Mouse (Mus musculus): ENCODE results near the gene Oaz1. TPM values are rescaled to one million over a fixed set of nuclear protein-coding genes. Genes with fewer than 3 reads are reported as not detected.

Oaz1 gene
- polyA plus RNA-seq, 1 experiment from 2014 or later: 1,867 TPM

DNA sequence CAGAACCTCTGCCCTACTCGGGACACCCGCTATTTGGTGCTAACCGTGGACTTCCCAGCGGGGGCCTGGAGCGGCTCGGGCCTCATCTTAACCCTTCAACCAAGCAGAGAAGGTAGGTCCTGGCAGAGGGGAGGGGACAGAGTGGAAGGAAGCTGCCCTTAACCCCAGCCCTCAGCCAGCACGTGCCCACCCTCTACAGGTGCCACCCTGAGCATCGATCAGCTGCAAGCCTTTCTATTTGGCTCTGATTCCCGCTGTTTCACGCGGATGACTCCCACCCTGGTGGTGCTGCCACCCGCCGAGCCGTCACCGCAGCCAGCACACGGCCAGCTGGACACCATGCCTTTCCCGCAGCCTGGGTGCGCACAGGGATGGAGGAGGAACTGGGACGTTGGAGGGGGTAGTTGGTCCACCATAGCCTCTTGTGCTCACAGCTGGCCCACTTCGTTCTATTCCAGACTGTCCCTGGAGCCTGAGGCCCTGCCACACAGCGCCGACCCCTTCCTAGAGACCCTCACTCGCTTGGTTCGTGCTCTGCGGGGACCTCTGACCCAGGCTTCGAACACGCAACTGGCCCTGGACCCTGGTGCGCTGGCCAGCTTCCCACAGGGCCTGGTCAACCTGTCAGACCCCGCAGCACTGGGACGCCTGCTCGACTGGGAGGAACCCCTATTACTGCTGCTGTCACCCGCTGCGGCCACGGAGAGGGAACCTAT, 20.0 kb upstream of the Oaz1 start:
- 42% methylated on average over 33 of the region's 34 CpGs for WGBS
- peaks cover 38% of the 10 kb centered on the region for H3K4me1 ChIP-seq (ENCODE audit: control insufficient read depth, insufficient read depth, low read length)
- H3K4me3 ChIP-seq (ENCODE audit: low read length): peak overlapping the region; percentile 49
- H3K9me3 ChIP-seq (ENCODE audit: control insufficient read depth, low read length): no peaks in the 10 kb centered on the region
- peak overlapping the region; percentile 96 for H3K4me2 ChIP-seq (replicated peaks; ENCODE audit: low read depth, low read length)
- H3K9ac ChIP-seq (ENCODE audit: low read depth, low read length): peak overlapping the region; percentile 73; the same call in 1 of the 2 replicates
- peak overlapping the region; percentile 76 for H3K27ac ChIP-seq (ENCODE audit: low read depth, low read length)
- peaks cover 14% of the 10 kb centered on the region for H3K27me3 ChIP-seq (ENCODE audit: control insufficient read depth, insufficient read depth, low read length)
- H3K36me3 ChIP-seq (ENCODE audit: control insufficient read depth, insufficient read depth, low read length): peaks cover 34% of the 10 kb centered on the region
- 0 out of 2 replicates have a peak, but pooled peaks have one; percentile 0 for ATAC-seq (ENCODE audit: low FRiP score, low TSS enrichment)

DNA sequence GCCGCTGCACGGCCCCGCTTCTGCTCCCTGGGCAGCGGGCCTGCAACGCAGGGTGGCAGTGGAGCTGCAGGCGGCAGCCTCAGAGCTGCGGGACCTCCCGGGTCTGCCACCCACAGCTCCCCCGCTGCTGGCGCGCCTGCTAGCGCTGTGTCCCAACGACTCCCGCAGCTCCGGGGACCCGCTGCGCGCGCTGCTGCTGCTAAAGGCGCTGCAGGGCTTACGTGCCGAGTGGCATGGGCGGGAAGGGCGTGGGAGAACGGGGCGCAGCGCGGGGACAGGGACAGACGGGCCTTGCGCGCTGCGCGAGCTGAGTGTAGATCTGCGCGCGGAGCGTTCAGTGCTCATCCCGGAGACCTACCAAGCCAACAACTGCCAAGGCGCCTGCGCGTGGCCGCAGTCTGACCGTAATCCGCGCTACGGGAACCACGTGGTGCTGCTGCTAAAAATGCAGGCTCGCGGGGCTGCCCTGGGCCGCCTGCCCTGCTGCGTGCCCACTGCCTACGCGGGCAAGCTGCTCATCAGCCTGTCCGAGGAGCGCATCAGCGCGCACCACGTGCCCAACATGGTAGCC, 19.3 kb upstream of the Oaz1 start:
- Histone ChIP-seq H3K4me1 (ENCODE audit: control insufficient read depth, insufficient read depth, low read length) (peaks cover 40% of the 10 kb centered on the region), H3K9me3 (ENCODE audit: control insufficient read depth, low read length) (no peaks in the 10 kb centered on the region), H3K27ac (ENCODE audit: low read depth, low read length) (peak overlapping the region; percentile 76), H3K4me3 (ENCODE audit: low read length) (peak overlapping the region; percentile 49), H3K36me3 (ENCODE audit: control insufficient read depth, insufficient read depth, low read length) (peaks cover 28% of the 10 kb centered on the region), H3K9ac (ENCODE audit: low read depth, low read length) (peak overlapping the region; percentile 73), H3K27me3 (ENCODE audit: control insufficient read depth, insufficient read depth, low read length) (peaks cover 14% of the 10 kb centered on the region), H3K4me2 (replicated peaks; ENCODE audit: low read depth, low read length) (peak overlapping the region; percentile 96)
- 1% methylated on average over 57 of the region's 58 CpGs for WGBS
- ATAC-seq (ENCODE audit: low FRiP score, low TSS enrichment): peak; percentile 48

DNA sequence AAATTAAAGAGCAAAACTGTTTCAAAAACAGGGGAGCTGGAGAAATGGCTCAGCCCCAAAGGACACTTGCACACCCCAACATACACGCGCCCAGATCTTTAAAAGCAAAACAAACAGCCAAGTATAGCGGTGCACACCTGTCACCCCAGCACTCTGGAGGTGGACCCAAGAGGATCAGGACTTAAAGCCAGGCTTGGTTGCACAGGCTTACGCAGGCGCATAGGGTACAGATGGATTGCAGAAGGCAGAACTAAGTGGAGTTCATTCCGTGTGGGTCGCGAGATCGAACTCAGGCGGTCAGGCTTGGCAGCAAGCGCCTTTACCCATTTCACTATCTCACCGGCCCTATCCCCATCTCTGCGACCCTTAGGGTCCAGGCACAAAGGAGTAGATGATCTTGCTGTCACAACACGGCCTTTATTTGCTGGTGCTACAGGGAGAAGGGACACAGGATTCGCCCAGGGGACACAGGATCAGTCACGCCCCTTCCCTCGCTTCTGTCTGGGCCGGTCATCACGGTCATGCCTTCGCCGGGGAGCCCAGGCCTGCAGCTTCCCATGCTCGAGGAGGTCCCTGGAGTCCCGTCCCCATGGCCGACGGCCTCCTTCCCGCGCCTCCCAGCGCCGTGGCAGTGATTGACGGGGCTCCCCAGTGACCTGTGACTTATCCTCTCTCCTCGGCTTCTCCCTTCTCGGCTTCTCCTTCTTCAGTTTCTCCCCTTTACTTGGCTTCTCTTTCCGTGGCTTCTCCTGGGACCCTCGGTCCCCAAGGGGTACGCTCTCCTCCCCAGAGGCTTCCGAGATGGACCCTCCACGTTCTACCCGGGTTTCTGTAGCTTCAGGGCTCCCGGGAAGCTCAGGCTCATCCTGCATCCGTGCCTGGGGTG, 18.1 kb upstream of the Oaz1 start:
- Histone ChIP-seq H3K9ac (ENCODE audit: low read depth, low read length) (peak overlapping the region; percentile 73), H3K36me3 (ENCODE audit: control insufficient read depth, insufficient read depth, low read length) (peaks cover 16% of the 10 kb centered on the region), H3K4me2 (replicated peaks; ENCODE audit: low read depth, low read length) (peak overlapping the region; percentile 96), H3K27me3 (ENCODE audit: control insufficient read depth, insufficient read depth, low read length) (peaks cover 14% of the 10 kb centered on the region), H3K9me3 (ENCODE audit: control insufficient read depth, low read length) (no peaks in the 10 kb centered on the region), H3K27ac (ENCODE audit: low read depth, low read length) (peak overlapping the region; percentile 76; the same call in 1 of the 2 replicates), H3K4me1 (ENCODE audit: control insufficient read depth, insufficient read depth, low read length) (peaks cover 42% of the 10 kb centered on the region), H3K4me3 (ENCODE audit: low read length) (peak overlapping the region; percentile 49)
- ATAC-seq (ENCODE audit: low FRiP score, low TSS enrichment): peak; percentile 16; the same call in 1 of the 2 replicates
- WGBS: 15% methylated on average over 40 of the region's 40 CpGs

DNA sequence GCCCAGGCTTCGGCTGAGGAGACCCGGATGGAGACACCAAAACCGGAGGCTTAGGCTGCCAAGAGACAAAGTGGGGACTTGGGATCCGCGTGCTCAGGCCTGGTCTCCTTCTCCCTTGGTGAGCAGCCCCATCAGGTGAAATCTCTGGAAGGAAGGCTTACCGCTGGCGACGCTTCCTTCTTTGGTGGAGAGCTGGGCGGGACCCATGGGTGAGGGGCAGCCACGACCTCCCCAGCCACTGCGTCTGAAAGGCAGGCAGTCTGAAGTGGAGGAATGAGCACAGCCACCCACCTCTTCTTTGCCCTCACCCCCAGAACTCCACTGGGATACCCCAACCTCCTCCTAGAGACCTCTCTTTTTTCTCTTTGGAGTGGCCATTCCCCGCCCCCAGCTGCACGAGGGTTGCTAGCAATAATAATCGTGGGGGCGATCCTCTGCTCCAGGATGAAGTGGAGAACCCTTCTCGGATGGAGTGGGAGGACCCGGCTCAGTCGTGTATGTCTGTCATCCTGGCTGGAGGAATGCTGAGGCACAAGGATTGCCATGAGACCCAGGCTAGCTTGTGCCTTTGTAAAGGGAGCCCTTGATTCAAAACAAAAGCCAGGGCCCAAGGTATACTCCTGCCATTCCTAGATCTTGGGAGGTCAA, 17.3 kb upstream of the Oaz1 start:
- 3% methylated on average over 18 of the region's 18 CpGs for WGBS
- Histone ChIP-seq H3K36me3 (ENCODE audit: control insufficient read depth, insufficient read depth, low read length) (peaks cover 8% of the 10 kb centered on the region), H3K4me2 (replicated peaks; ENCODE audit: low read depth, low read length) (peak overlapping the region; percentile 96), H3K27me3 (ENCODE audit: control insufficient read depth, insufficient read depth, low read length) (peaks cover 14% of the 10 kb centered on the region), H3K27ac (ENCODE audit: low read depth, low read length) (peak overlapping the region; percentile 30; the same call in 1 of the 2 replicates), H3K4me1 (ENCODE audit: control insufficient read depth, insufficient read depth, low read length) (peaks cover 42% of the 10 kb centered on the region), H3K9ac (ENCODE audit: low read depth, low read length) (peak overlapping the region; percentile 53), H3K9me3 (ENCODE audit: control insufficient read depth, low read length) (no peaks in the 10 kb centered on the region), H3K4me3 (ENCODE audit: low read length) (peak overlapping the region; percentile 27)
- ATAC-seq (ENCODE audit: low FRiP score, low TSS enrichment): peak; percentile 2; the same call in 1 of the 2 replicates

DNA sequence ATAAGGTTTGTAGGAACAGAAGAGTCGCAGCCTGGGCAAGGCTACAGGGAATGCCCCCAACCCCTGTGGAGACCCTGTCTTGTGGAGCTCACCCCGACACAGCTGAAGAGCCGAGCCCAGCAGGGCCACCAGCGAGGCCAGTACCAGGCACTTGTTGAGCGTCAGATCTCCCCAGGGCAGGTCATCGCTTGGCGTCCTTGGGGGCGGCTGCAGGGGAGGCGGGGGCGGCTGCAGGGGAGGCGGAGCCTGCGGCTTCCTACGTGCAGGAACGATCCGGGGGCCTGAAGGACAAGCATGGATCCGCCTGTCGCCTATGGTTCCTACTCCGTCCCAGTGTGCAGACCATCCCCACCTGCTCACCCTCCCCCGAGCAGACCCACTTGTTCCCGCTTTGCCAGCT, 16.4 kb upstream of the Oaz1 start:
- peaks cover 14% of the 10 kb centered on the region for H3K27me3 ChIP-seq (ENCODE audit: control insufficient read depth, insufficient read depth, low read length)
- ATAC-seq (ENCODE audit: low FRiP score, low TSS enrichment): no peak
- peak overlapping the region; percentile 2; the same call in 1 of the 2 replicates for H3K4me3 ChIP-seq (ENCODE audit: low read length)
- no peak overlapping the region for H3K27ac ChIP-seq (ENCODE audit: low read depth, low read length)
- H3K36me3 ChIP-seq (ENCODE audit: control insufficient read depth, insufficient read depth, low read length): no peaks in the 10 kb centered on the region; the same call in 1 of the 2 replicates
- peak overlapping the region; percentile 40; the same call in 1 of the 2 replicates for H3K9ac ChIP-seq (ENCODE audit: low read depth, low read length)
- 3% methylated on average over 20 of the region's 20 CpGs for WGBS
- no peaks in the 10 kb centered on the region for H3K9me3 ChIP-seq (ENCODE audit: control insufficient read depth, low read length)
- peaks cover 42% of the 10 kb centered on the region for H3K4me1 ChIP-seq (ENCODE audit: control insufficient read depth, insufficient read depth, low read length)
- peak overlapping the region; percentile 33 for H3K4me2 ChIP-seq (replicated peaks; ENCODE audit: low read depth, low read length)

DNA sequence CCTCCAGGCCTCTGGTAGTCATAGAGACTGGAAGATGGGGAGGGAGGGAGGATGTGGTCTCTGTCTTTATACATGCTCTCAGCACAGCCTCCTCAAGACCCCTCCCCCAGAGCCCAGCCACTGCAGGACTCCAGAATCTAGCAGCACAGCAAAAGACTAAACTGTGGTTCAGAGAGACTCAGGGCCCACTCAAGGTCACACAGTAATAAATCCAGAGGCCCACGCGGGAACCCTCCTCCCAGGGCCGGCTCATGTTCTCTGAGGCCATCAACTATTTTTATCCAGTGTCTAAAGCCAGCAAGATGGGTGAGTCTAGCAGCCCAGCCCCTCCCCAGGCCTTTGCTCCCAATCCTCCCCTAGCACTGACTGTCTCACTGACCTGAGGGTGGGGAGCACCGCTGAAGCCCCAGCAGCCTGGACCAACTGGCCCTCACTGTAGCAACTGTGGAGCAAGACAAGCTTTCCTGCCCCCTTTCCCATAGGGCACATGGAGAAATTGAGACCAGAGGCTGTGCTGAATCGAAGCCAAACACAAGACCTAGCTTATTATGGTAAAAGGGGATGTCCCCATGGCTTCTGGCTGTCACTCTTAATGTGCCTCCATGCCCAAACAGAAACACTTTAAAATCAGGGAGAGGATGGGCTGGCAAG, 13.9 kb upstream of the Oaz1 start:
- WGBS: 27% methylated on average over 5 of the region's 5 CpGs
- H3K9me3 ChIP-seq (ENCODE audit: control insufficient read depth, low read length): no peaks in the 10 kb centered on the region
- H3K36me3 ChIP-seq (ENCODE audit: control insufficient read depth, insufficient read depth, low read length): no peaks in the 10 kb centered on the region
- no peak for ATAC-seq (ENCODE audit: low FRiP score, low TSS enrichment)
- peaks cover 31% of the 10 kb centered on the region for H3K4me1 ChIP-seq (ENCODE audit: control insufficient read depth, insufficient read depth, low read length)
- H3K4me3 ChIP-seq (ENCODE audit: low read length): no peak overlapping the region
- peaks cover 7% of the 10 kb centered on the region; the same call in 1 of the 2 replicates for H3K27me3 ChIP-seq (ENCODE audit: control insufficient read depth, insufficient read depth, low read length)
- no peak overlapping the region for H3K27ac ChIP-seq (ENCODE audit: low read depth, low read length)
- H3K9ac ChIP-seq (ENCODE audit: low read depth, low read length): no peak overlapping the region
- H3K4me2 ChIP-seq (replicated peaks; ENCODE audit: low read depth, low read length): no peak overlapping the region

DNA sequence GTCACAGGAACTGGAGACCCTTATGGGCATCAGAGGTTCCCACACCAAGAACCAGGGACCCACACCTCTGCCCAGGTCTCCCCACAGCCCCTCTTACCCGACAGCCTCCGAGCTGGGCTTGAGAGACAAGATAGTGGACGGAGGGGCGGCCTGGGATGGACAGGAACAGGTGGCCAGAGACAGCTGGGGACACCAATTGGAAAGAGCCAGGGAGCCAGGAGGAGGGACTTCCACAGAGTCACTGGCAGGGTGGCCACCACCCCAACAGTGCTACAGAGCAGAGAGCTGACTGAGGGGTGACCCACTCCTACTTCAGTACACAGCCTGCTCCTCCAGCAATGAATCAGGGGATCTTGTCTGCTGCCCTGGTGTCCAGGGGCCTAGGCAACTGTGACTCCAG, 13.1 kb upstream of the Oaz1 start, which contains the start of gene Jsrp1:
Jsrp1 (minus strand) TSS at position 133 of the 400 bp plus-strand sequence.
- ATAC-seq (ENCODE audit: low FRiP score, low TSS enrichment): no peak
- Histone ChIP-seq H3K4me1 (ENCODE audit: control insufficient read depth, insufficient read depth, low read length) (peaks cover 23% of the 10 kb centered on the region), H3K27me3 (ENCODE audit: control insufficient read depth, insufficient read depth, low read length) (peaks cover 7% of the 10 kb centered on the region; the same call in 1 of the 2 replicates), H3K9me3 (ENCODE audit: control insufficient read depth, low read length) (no peaks in the 10 kb centered on the region), H3K27ac (ENCODE audit: low read depth, low read length) (no peak within 1 kb of the TSS), H3K9ac (ENCODE audit: low read depth, low read length) (no peak within 1 kb of the TSS), H3K36me3 (ENCODE audit: control insufficient read depth, insufficient read depth, low read length) (no peaks in the 10 kb centered on the region), H3K4me2 (replicated peaks; ENCODE audit: low read depth, low read length) (no peak within 1 kb of the TSS), H3K4me3 (ENCODE audit: low read length) (no peak within 1 kb of the TSS)
- WGBS: 74% methylated on average over 4 of the region's 4 CpGs

DNA sequence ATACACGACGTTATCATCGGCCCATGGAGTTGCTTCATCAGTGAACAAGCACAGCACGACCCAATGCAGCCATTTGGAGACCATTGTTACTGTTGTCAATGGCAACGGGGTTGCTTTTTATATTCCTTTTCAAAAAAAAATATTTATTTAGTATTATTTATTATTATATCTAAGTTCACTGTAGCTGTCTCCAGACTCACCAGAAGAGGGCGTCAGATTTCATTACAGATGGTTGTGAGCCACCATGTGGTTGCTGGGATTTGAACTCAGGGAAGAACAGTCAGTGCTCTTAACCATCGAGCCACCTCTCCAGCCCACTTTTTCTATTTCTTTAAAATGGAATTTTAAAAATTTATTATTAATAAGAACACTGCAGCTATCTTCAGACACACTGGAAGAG, 11.7 kb upstream of the Oaz1 start:
- Histone ChIP-seq H3K27ac (ENCODE audit: low read depth, low read length) (no peak overlapping the region), H3K36me3 (ENCODE audit: control insufficient read depth, insufficient read depth, low read length) (no peaks in the 10 kb centered on the region), H3K4me1 (ENCODE audit: control insufficient read depth, insufficient read depth, low read length) (peaks cover 10% of the 10 kb centered on the region; the same call in 1 of the 2 replicates), H3K4me2 (replicated peaks; ENCODE audit: low read depth, low read length) (no peak overlapping the region), H3K4me3 (ENCODE audit: low read length) (no peak overlapping the region), H3K9ac (ENCODE audit: low read depth, low read length) (no peak overlapping the region), H3K9me3 (ENCODE audit: control insufficient read depth, low read length) (no peaks in the 10 kb centered on the region), H3K27me3 (ENCODE audit: control insufficient read depth, insufficient read depth, low read length) (peaks cover 3% of the 10 kb centered on the region; the same call in 1 of the 2 replicates)
- WGBS: 61% methylated on average over 7 of the region's 7 CpGs
- no peak for ATAC-seq (ENCODE audit: low FRiP score, low TSS enrichment)

Measured in kidney, embryonic 14.5 days (tissue).